Mouse (Mus musculus) limb, embryonic 14.5 days (tissue): ENCODE measurements around the gene Hk1. TPM values are rescaled to one million over a fixed set of nuclear protein-coding genes. Genes with fewer than 3 reads are reported as not detected.

Experiments used
- ATAC-seq: fragments of 200-750 bp; cut with Nextera tagmentation; 2 replicates; pipeline ENCODE4 v1.8.0; 2017; ENCODE audit warnings: low read depth, moderate number of reproducible peaks, moderate TSS enrichment; ENCODE audit not compliant: low FRiP score
- DNase-seq: peaks from one replicate; pipeline ENCODE4 v3.0.0-alpha.2; 2015; ENCODE audit warnings: low spot score
- H3K27ac ChIP-seq: fragments of 300-500 bp; sonication (generic); replicated peaks from 2 replicates; pipeline ENCODE4 v1.5.1; 2014; ENCODE audit warnings: low read depth, mild to moderate bottlenecking, low read length, moderate library complexity, mixed read lengths
- H3K27me3 ChIP-seq: fragments of 300-500 bp; sonication (generic); 2 replicates; pipeline ENCODE4 v1.6.1; 2014; ENCODE audit warnings: low read length, mixed read lengths; ENCODE audit not compliant: control insufficient read depth, insufficient read depth
- H3K36me3 ChIP-seq: fragments of 300-500 bp; sonication (generic); 2 replicates; pipeline ENCODE4 v1.6.1; 2014; ENCODE audit warnings: mild to moderate bottlenecking, low read length, moderate library complexity, mixed read lengths; ENCODE audit not compliant: control insufficient read depth, insufficient read depth
- H3K4me1 ChIP-seq: fragments of 300-500 bp; sonication (generic); 2 replicates; pipeline ENCODE4 v1.6.1; 2014; ENCODE audit warnings: antibody characterized with exemption, low read length, mixed read lengths; ENCODE audit not compliant: control insufficient read depth, insufficient read depth
- H3K4me2 ChIP-seq: fragments of 300-500 bp; sonication (generic); replicated peaks from 2 replicates; pipeline ENCODE4 v1.6.1; 2014; ENCODE audit warnings: low read depth, mild to moderate bottlenecking, low read length, moderate library complexity; ENCODE audit not compliant: severe bottlenecking
- H3K4me3 ChIP-seq: fragments of 300-500 bp; sonication (generic); replicated peaks from 2 replicates; pipeline ENCODE4 v1.5.1; 2014; ENCODE audit warnings: low read length
- H3K9ac ChIP-seq: fragments of 300-500 bp; sonication (generic); 2 replicates; pipeline ENCODE4 v1.6.1; 2014; ENCODE audit warnings: mild to moderate bottlenecking, low read depth, low read length, moderate library complexity; ENCODE audit not compliant: severe bottlenecking
- H3K9me3 ChIP-seq: fragments of 300-500 bp; sonication (generic); 2 replicates; pipeline ENCODE4 v1.6.1; 2016; ENCODE audit warnings: low read length; ENCODE audit not compliant: control insufficient read depth
- POLR2A ChIP-seq: fragments of 200-500 bp; IDR thresholded peaks from 2 replicates; pipeline ENCODE4 v1.8.0; 2012; ENCODE audit warnings: inconsistent platforms, mild to moderate bottlenecking, moderate library complexity, borderline replicate concordance; ENCODE audit not compliant: insufficient read depth, insufficient read length; ENCODE audit errors: extremely low read depth
- WGBS: fragments of 180-500 bp; shearing (Covaris S2); extraction: QIAGEN DNeasy Blood & Tissue Kit; methylation state at CpG from one replicate; pipeline ENCODE4 v1.1.7; 2014; 5-methylcytosine and 5-hydroxymethylcytosine counted together
- polyA plus RNA-seq, 2 experiments: library from polyadenylated mRNA; depleted of rRNA in 1 of 2; stranded (reverse) in 1 of 2; unstranded in 1 of 2; fragments of >200 nt; fragmentation: Nextera tagmentation in 1 of 2; extraction: Ambion mirVana in 1 of 2; gene quantifications; 2 replicates each; pipeline versions ENCODE4 v1.2.1 to v1.2.3; 2012 to 2014

The Hk1 gene
- polyA plus RNA-seq, 2 experiments = 29.2 to 32.1 TPM

GRCm38 (mm10) chr10:62239270-62239669 is 140.4 kb downstream of the Hk1 start:
- no peak overlapping the region for H3K9ac ChIP-seq
- H3K4me2 ChIP-seq = no peak overlapping the region
- DNase-seq = no peak
- no peak overlapping the region for H3K27ac ChIP-seq
- TF ChIP-seq POLR2A = no peak
- H3K4me1 ChIP-seq = no peaks in the 10 kb centered on the region
- H3K4me3 ChIP-seq = no peak overlapping the region
- H3K27me3 ChIP-seq = no peaks in the 10 kb centered on the region
- H3K9me3 ChIP-seq = no peaks in the 10 kb centered on the region
- no peak for ATAC-seq
- 63% methylated on average over 6 of the region's 6 CpGs for WGBS
- H3K36me3 ChIP-seq = no peaks in the 10 kb centered on the region

GRCm38 (mm10) chr10:62238688-62239087 is 141.0 kb downstream of the Hk1 start:
- no peak overlapping the region for H3K4me3 ChIP-seq
- no peaks in the 10 kb centered on the region for H3K9me3 ChIP-seq
- H3K4me1 ChIP-seq = no peaks in the 10 kb centered on the region
- DNase-seq (no peak), ATAC-seq (no peak)
- H3K9ac ChIP-seq = no peak overlapping the region
- 96% methylated on average over 3 of the region's 3 CpGs for WGBS
- no peak overlapping the region for H3K27ac ChIP-seq
- no peaks in the 10 kb centered on the region for H3K27me3 ChIP-seq
- TF ChIP-seq POLR2A = no peak
- H3K36me3 ChIP-seq = no peaks in the 10 kb centered on the region
- H3K4me2 ChIP-seq = no peak overlapping the region

GRCm38 (mm10) chr10:62237205-62237604 is 142.5 kb downstream of the Hk1 start:
- no peaks in the 10 kb centered on the region for H3K4me1 ChIP-seq
- H3K27ac ChIP-seq = no peak overlapping the region
- no peaks in the 10 kb centered on the region for H3K27me3 ChIP-seq
- no peak for ATAC-seq
- H3K36me3 ChIP-seq = no peaks in the 10 kb centered on the region
- no peak overlapping the region for H3K9ac ChIP-seq
- no peaks in the 10 kb centered on the region for H3K9me3 ChIP-seq
- no peak for DNase-seq
- H3K4me3 ChIP-seq = no peak overlapping the region
- WGBS = 82% methylated on average over 10 of the region's 10 CpGs
- TF ChIP-seq POLR2A = no peak
- H3K4me2 ChIP-seq = no peak overlapping the region

- TF ChIP-seq POLR2A = no peak
These were observed 143.5 kb downstream of the Hk1 start for GRCm38 (mm10) chr10:62236165-62236564.

GRCm38 (mm10) chr10:62231811-62232210 is 147.9 kb downstream of the Hk1 start:
- DNase-seq (no peak), ATAC-seq (no peak)
- WGBS = 72% methylated on average over 3 of the region's 3 CpGs
- no peak overlapping the region for H3K4me2 ChIP-seq
- H3K4me1 ChIP-seq = no peaks in the 10 kb centered on the region; the same call in 1 of the 2 replicates
- H3K27me3 ChIP-seq = no peaks in the 10 kb centered on the region
- no peak overlapping the region for H3K4me3 ChIP-seq
- no peak overlapping the region for H3K27ac ChIP-seq
- no peak overlapping the region for H3K9ac ChIP-seq
- H3K9me3 ChIP-seq = no peaks in the 10 kb centered on the region
- H3K36me3 ChIP-seq = no peaks in the 10 kb centered on the region
- no peak for TF ChIP-seq POLR2A

More at GRCm38 (mm10) chr10:62236165-62236564, 143.5 kb downstream of the Hk1 start:
- no peak overlapping the region for H3K4me2 ChIP-seq
- no peaks in the 10 kb centered on the region for H3K36me3 ChIP-seq
- H3K4me3 ChIP-seq = no peak overlapping the region
- no peaks in the 10 kb centered on the region for H3K4me1 ChIP-seq
- ATAC-seq = no peak
- H3K27me3 ChIP-seq = no peaks in the 10 kb centered on the region
- no peaks in the 10 kb centered on the region for H3K9me3 ChIP-seq
- 85% methylated on average over 6 of the region's 6 CpGs for whole genome bisulfite sequencing
- H3K27ac ChIP-seq = no peak overlapping the region
- H3K9ac ChIP-seq = no peak overlapping the region
- DNase-seq = no peak

- 3% methylated on average over 13 of the region's 13 CpGs for WGBS
- Histone ChIP-seq H3K4me3 (peak overlapping the region; percentile 59), H3K27me3 (no peaks in the 10 kb centered on the region), H3K4me2 (peak overlapping the region; percentile 91), H3K4me1 (no peaks in the 10 kb centered on the region; the same call in 1 of the 2 replicates), H3K27ac (no peak overlapping the region), H3K36me3 (no peaks in the 10 kb centered on the region), H3K9ac (peak overlapping the region; percentile 60; the same call in 1 of the 2 replicates), H3K9me3 (no peaks in the 10 kb centered on the region)
- DNase-seq (no peak), ATAC-seq (no peak)
- no peak for TF ChIP-seq POLR2A
These were observed 148.3 kb downstream of the Hk1 start for GRCm38 (mm10) chr10:62231395-62231732.
